Mouse (Mus musculus) CD4-positive helper T cell, adult 2 months (primary cell): ENCODE measurements around the gene Ydjc.
A peak's percentile ranks its signal among the peaks of the same experiment; 100 is the strongest.

Experiments
- DNase-seq: peaks from one replicate; pipeline ENCODE4 v3.0.0-alpha.2; 2012; ENCODE audit warnings: low read depth, missing footprints, low spot score

The Ydjc gene

GRCm38 (mm10) chr16:17144339-17144738 lies at the start of gene Ydjc:
TSS of gene Ydjc (plus strand) at chr16:17144621.
- DNase-seq, result peak; percentile 23

- no peak for DNase-seq
Observed at GRCm38 (mm10) chr16:17096938-17097337, 47.5 kb upstream of the Ydjc start.

GRCm38 (mm10) chr16:17102630-17103220 lies 41.7 kb upstream of the Ydjc start:
- DNase-seq, result no peak

- DNase-seq, result no peak
Observed at GRCm38 (mm10) chr16:17104600-17104999, 39.8 kb upstream of the Ydjc start.

GRCm38 (mm10) chr16:17110771-17111743 lies 33.4 kb upstream of the Ydjc start, which contains the start of gene Ppil2:
TSS of gene Ppil2 (minus strand) at chr16:17111257.
- DNase-seq, result peak; percentile 79

- DNase-seq, result no peak
Observed at GRCm38 (mm10) chr16:17117309-17117799, 27.1 kb upstream of the Ydjc start.

GRCm38 (mm10) chr16:17121569-17121968 lies 22.9 kb upstream of the Ydjc start:
- no peak for DNase-seq

GRCm38 (mm10) chr16:17124119-17124870 lies 20.1 kb upstream of the Ydjc start:
- DNase-seq, result peak; percentile 10

- DNase-seq, result peak; percentile 83
Observed at GRCm38 (mm10) chr16:17124871-17125520, 19.4 kb upstream of the Ydjc start, which contains the start of gene 2610318N02Rik. TSS of gene 2610318N02Rik (minus strand) at chr16:17125167.

GRCm38 (mm10) chr16:17127292-17127691 lies 17.1 kb upstream of the Ydjc start:
- peak; percentile 74 for DNase-seq

GRCm38 (mm10) chr16:17131191-17132088 lies 13.0 kb upstream of the Ydjc start:
- DNase-seq, result peak; percentile 70

GRCm38 (mm10) chr16:17132089-17132905 lies 12.1 kb upstream of the Ydjc start, which contains the start of gene Sdf2l1:
TSS of gene Sdf2l1 (minus strand) at chr16:17132383.
- peak; percentile 95 for DNase-seq

- peak; percentile 20 for DNase-seq
Observed at GRCm38 (mm10) chr16:17132906-17133200, 11.6 kb upstream of the Ydjc start.

- DNase-seq, result no peak
Observed at GRCm38 (mm10) chr16:17137355-17137754, 7.1 kb upstream of the Ydjc start.

GRCm38 (mm10) chr16:17146772-17147235 lies 2.4 kb downstream of the Ydjc start, which contains the start of gene Ccdc116:
TSS of gene Ccdc116 (minus strand) at chr16:17147229.
- DNase-seq, result peak; percentile 91

GRCm38 (mm10) chr16:17147391-17147929 lies 3.0 kb downstream of the Ydjc start:
- DNase-seq, result peak; percentile 70

GRCm38 (mm10) chr16:17148084-17148483 lies 3.7 kb downstream of the Ydjc start:
- peak; percentile 32 for DNase-seq

GRCm38 (mm10) chr16:17150520-17151258 lies 6.3 kb downstream of the Ydjc start:
- DNase-seq, result no peak
